Mouse (Mus musculus): ENCODE results near the gene Tma7. TPM values are rescaled to one million over a fixed set of nuclear protein-coding genes. Genes with fewer than 3 reads are reported as not detected.

Tma7 gene
- polyA plus RNA-seq, 1 experiment from 2014 or later = 585 TPM

DNA sequence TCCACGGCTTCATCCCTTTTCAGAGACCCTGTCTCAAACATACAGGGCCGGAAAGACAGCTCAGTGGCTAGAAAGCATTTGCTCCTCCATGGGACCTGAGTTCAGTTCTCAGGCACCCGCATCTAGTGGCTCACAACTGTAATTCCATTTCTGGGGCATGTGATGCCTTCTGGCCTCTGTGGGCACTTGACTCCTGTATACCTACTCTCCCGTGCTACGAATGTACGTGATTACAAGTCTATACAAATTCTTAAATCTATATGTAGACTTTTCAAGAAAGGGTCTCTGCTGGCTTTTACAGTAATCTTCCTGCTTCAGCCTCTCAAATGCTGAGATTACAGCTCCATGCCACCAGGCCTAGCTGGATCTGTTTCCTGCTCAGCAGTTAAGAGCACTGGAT is 38.6 kb upstream of the Tma7 start:
- no peak overlapping the region for H3K9ac ChIP-seq (ENCODE audit: low read length)
- H3K9me3 ChIP-seq (replicated peaks; ENCODE audit: control insufficient read depth, low read length) = no peaks in the 10 kb centered on the region
- H3K27ac ChIP-seq (ENCODE audit: low read length) = no peak overlapping the region
- no peak for ATAC-seq (ENCODE audit: insufficient read depth, low FRiP score)
- no peaks in the 10 kb centered on the region for H3K4me1 ChIP-seq (ENCODE audit: control insufficient read depth, insufficient read depth, low read length)
- no peak overlapping the region for H3K4me3 ChIP-seq (replicated peaks; ENCODE audit: low read length)
- 0 out of 2 replicates have a peak, but pooled peaks cover 4% of the 10 kb centered on the region for H3K36me3 ChIP-seq (ENCODE audit: control insufficient read depth, insufficient read depth, low read length)
- 81% methylated on average over 6 of the region's 6 CpGs for WGBS
- no peak overlapping the region for H3K4me2 ChIP-seq (ENCODE audit: low read depth, low read length)
- no peaks in the 10 kb centered on the region for H3K27me3 ChIP-seq (ENCODE audit: control insufficient read depth, insufficient read depth, low read length)

- Histone ChIP-seq H3K27ac (ENCODE audit: low read length) (peak overlapping the region; percentile 82), H3K27me3 (ENCODE audit: control insufficient read depth, insufficient read depth, low read length) (no peaks in the 10 kb centered on the region), H3K4me3 (replicated peaks; ENCODE audit: low read length) (no peak overlapping the region)
Observed at GRCm38 (mm10) chr9:109119571-109119970, 37.2 kb upstream of the Tma7 start.

GRCm38 (mm10) chr9:109118106-109118505 is 35.7 kb upstream of the Tma7 start:
- Histone ChIP-seq H3K4me3 (replicated peaks; ENCODE audit: low read length) (no peak overlapping the region), H3K36me3 (ENCODE audit: control insufficient read depth, insufficient read depth, low read length) (peaks cover 15% of the 10 kb centered on the region; the same call in 1 of the 2 replicates), H3K4me2 (ENCODE audit: low read depth, low read length) (no peak overlapping the region), H3K9me3 (replicated peaks; ENCODE audit: control insufficient read depth, low read length) (no peaks in the 10 kb centered on the region), H3K27me3 (ENCODE audit: control insufficient read depth, insufficient read depth, low read length) (no peaks in the 10 kb centered on the region), H3K9ac (ENCODE audit: low read length) (no peak overlapping the region), H3K27ac (ENCODE audit: low read length) (no peak overlapping the region), H3K4me1 (ENCODE audit: control insufficient read depth, insufficient read depth, low read length) (no peaks in the 10 kb centered on the region)
- WGBS = 86% methylated on average over 4 of the region's 4 CpGs
- no peak for ATAC-seq (ENCODE audit: insufficient read depth, low FRiP score)

More at GRCm38 (mm10) chr9:109119571-109119970, 37.2 kb upstream of the Tma7 start:
- no peaks in the 10 kb centered on the region for H3K4me1 ChIP-seq (ENCODE audit: control insufficient read depth, insufficient read depth, low read length)
- ATAC-seq (ENCODE audit: insufficient read depth, low FRiP score) = peak; percentile 72; the same call in 1 of the 2 replicates
- H3K9me3 ChIP-seq (replicated peaks; ENCODE audit: control insufficient read depth, low read length) = no peaks in the 10 kb centered on the region
- 76% methylated on average over 9 of the region's 9 CpGs for WGBS
- no peak overlapping the region for H3K9ac ChIP-seq (ENCODE audit: low read length)
- H3K4me2 ChIP-seq (ENCODE audit: low read depth, low read length) = no peak overlapping the region
- H3K36me3 ChIP-seq (ENCODE audit: control insufficient read depth, insufficient read depth, low read length) = peaks cover 11% of the 10 kb centered on the region; the same call in 1 of the 2 replicates

DNA sequence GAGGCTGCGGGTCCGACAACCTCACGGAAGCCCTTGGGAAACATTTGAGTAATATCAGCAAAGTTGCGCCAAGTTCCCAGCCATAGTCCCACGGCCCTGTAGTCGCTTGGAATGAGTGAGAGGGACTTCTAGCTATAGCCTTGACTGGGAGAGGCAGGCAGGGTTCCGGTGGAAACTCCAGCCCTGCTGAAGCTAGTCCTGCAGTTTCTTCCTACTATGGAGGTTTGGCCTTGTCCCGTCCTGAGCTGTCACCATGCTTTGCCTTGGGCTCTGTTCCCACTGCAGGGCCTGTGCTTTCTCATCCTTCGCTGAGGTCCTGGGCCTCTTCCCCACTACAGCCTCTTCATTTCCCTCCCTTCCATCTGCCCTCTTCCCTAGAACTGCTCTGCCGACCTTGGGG is 33.8 kb upstream of the Tma7 start:
- 84% methylated on average over 10 of the region's 10 CpGs for WGBS
- H3K9me3 ChIP-seq (replicated peaks; ENCODE audit: control insufficient read depth, low read length) = no peaks in the 10 kb centered on the region
- H3K27me3 ChIP-seq (ENCODE audit: control insufficient read depth, insufficient read depth, low read length) = no peaks in the 10 kb centered on the region
- no peaks in the 10 kb centered on the region for H3K4me1 ChIP-seq (ENCODE audit: control insufficient read depth, insufficient read depth, low read length)
- peaks cover 18% of the 10 kb centered on the region; the same call in 1 of the 2 replicates for H3K36me3 ChIP-seq (ENCODE audit: control insufficient read depth, insufficient read depth, low read length)
- no peak overlapping the region for H3K9ac ChIP-seq (ENCODE audit: low read length)
- no peak for ATAC-seq (ENCODE audit: insufficient read depth, low FRiP score)
- no peak overlapping the region for H3K4me2 ChIP-seq (ENCODE audit: low read depth, low read length)
- no peak overlapping the region for H3K27ac ChIP-seq (ENCODE audit: low read length)
- no peak overlapping the region for H3K4me3 ChIP-seq (replicated peaks; ENCODE audit: low read length)

DNA sequence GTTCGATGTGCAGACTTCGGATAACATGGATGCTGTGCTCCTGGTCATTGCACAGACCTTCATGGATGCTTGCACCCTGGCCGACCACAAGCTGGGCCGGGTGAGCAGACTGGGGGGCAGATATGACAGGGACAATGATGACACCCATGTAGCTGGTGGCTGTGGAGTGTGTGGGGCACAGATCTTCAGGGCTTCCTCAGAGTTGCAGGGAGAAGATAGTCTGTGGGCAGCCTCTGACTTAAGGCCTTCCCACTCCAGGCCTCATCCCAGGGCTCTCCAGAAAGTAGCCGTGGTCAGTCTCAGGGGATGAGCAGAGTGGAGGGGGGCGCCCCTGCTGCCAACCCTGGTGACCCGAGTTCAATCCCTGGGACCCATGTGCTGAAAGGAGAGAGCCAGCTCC is 32.5 kb upstream of the Tma7 start:
- Histone ChIP-seq H3K4me1 (ENCODE audit: control insufficient read depth, insufficient read depth, low read length) (no peaks in the 10 kb centered on the region), H3K4me2 (ENCODE audit: low read depth, low read length) (no peak overlapping the region), H3K36me3 (ENCODE audit: control insufficient read depth, insufficient read depth, low read length) (peaks cover 19% of the 10 kb centered on the region; the same call in 1 of the 2 replicates), H3K27ac (ENCODE audit: low read length) (no peak overlapping the region), H3K4me3 (replicated peaks; ENCODE audit: low read length) (no peak overlapping the region), H3K27me3 (ENCODE audit: control insufficient read depth, insufficient read depth, low read length) (no peaks in the 10 kb centered on the region), H3K9ac (ENCODE audit: low read length) (no peak overlapping the region), H3K9me3 (replicated peaks; ENCODE audit: control insufficient read depth, low read length) (no peaks in the 10 kb centered on the region)
- 88% methylated on average over 7 of the region's 7 CpGs for WGBS
- no peak for ATAC-seq (ENCODE audit: insufficient read depth, low FRiP score)

DNA sequence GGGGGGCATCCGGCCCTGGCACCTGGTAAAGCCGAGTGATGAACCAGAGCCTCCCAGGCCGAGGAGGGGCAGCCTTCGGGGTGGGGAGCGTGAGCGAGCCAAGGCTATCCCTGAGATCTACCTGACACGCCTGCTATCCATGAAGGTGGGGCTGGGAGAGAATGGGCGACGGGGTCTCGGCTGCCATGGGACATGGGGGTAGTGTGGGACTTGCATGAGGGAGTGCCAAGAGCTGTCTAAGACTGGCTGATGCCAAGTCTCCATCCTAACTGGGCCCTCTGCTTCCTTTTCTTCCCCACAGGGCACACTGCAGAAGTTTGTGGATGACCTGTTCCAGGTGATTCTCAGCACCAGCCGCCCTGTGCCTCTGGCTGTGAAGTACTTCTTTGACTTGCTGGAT is 31.9 kb upstream of the Tma7 start:
- Histone ChIP-seq H3K4me3 (replicated peaks; ENCODE audit: low read length) (no peak overlapping the region), H3K4me1 (ENCODE audit: control insufficient read depth, insufficient read depth, low read length) (no peaks in the 10 kb centered on the region), H3K9ac (ENCODE audit: low read length) (no peak overlapping the region), H3K9me3 (replicated peaks; ENCODE audit: control insufficient read depth, low read length) (no peaks in the 10 kb centered on the region), H3K27me3 (ENCODE audit: control insufficient read depth, insufficient read depth, low read length) (no peaks in the 10 kb centered on the region), H3K4me2 (ENCODE audit: low read depth, low read length) (no peak overlapping the region), H3K27ac (ENCODE audit: low read length) (no peak overlapping the region), H3K36me3 (ENCODE audit: control insufficient read depth, insufficient read depth, low read length) (peaks cover 19% of the 10 kb centered on the region; the same call in 1 of the 2 replicates)
- no peak for ATAC-seq (ENCODE audit: insufficient read depth, low FRiP score)
- WGBS = 90% methylated on average over 11 of the region's 11 CpGs

DNA sequence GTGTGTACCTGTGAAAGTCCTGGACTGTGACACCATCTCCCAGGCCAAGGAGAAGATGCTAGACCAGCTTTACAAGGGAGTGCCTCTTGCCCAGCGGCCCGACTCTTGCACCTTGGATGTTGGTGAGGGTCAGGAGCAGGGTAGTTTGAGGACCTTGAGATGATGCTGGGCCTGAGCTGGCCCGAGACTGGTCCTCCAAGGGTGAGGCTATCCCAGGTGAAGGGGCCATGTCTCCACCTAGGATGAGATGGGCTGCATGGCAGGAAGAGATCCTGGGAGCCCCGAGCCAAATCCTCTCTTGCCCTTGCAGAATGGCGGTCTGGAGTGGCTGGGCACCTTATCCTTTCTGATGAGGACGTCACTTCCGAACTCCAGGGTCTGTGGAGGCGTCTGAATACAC is 30.9 kb upstream of the Tma7 start:
- no peak overlapping the region for H3K9ac ChIP-seq (ENCODE audit: low read length)
- H3K9me3 ChIP-seq (replicated peaks; ENCODE audit: control insufficient read depth, low read length) = no peaks in the 10 kb centered on the region
- no peak overlapping the region for H3K27ac ChIP-seq (ENCODE audit: low read length)
- no peaks in the 10 kb centered on the region for H3K4me1 ChIP-seq (ENCODE audit: control insufficient read depth, insufficient read depth, low read length)
- no peaks in the 10 kb centered on the region for H3K27me3 ChIP-seq (ENCODE audit: control insufficient read depth, insufficient read depth, low read length)
- no peak for ATAC-seq (ENCODE audit: insufficient read depth, low FRiP score)
- no peak overlapping the region for H3K4me2 ChIP-seq (ENCODE audit: low read depth, low read length)
- H3K4me3 ChIP-seq (replicated peaks; ENCODE audit: low read length) = no peak overlapping the region
- peaks cover 21% of the 10 kb centered on the region; the same call in 1 of the 2 replicates for H3K36me3 ChIP-seq (ENCODE audit: control insufficient read depth, insufficient read depth, low read length)
- 90% methylated on average over 8 of the region's 8 CpGs for WGBS

DNA sequence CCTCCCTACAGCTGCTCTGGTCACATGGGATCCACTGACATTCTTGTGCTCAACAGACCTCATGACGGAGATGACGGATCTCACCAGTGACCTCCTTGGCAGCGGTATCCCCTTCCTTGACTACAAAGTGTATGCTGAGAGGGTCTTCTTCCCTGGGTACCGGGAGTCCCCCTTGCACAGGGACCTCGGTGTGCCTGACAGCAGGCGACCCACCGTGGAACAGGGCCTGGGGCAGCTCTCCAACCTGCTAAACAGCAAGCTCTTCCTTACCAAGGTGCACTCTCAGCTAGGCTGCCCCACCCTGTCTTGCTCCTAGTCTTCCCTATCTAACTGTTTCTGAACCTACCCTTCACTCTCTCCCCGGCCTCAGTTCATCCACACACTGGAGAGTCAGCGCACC is 29.2 kb upstream of the Tma7 start:
- no peak overlapping the region for H3K4me2 ChIP-seq (ENCODE audit: low read depth, low read length)
- H3K27me3 ChIP-seq (ENCODE audit: control insufficient read depth, insufficient read depth, low read length) = no peaks in the 10 kb centered on the region
- no peaks in the 10 kb centered on the region for H3K9me3 ChIP-seq (replicated peaks; ENCODE audit: control insufficient read depth, low read length)
- H3K4me3 ChIP-seq (replicated peaks; ENCODE audit: low read length) = no peak overlapping the region
- 87% methylated on average over 9 of the region's 9 CpGs for WGBS
- ATAC-seq (ENCODE audit: insufficient read depth, low FRiP score) = no peak
- no peak overlapping the region for H3K27ac ChIP-seq (ENCODE audit: low read length)
- no peaks in the 10 kb centered on the region for H3K4me1 ChIP-seq (ENCODE audit: control insufficient read depth, insufficient read depth, low read length)
- no peak overlapping the region for H3K9ac ChIP-seq (ENCODE audit: low read length)
- peaks cover 18% of the 10 kb centered on the region; the same call in 1 of the 2 replicates for H3K36me3 ChIP-seq (ENCODE audit: control insufficient read depth, insufficient read depth, low read length)

DNA sequence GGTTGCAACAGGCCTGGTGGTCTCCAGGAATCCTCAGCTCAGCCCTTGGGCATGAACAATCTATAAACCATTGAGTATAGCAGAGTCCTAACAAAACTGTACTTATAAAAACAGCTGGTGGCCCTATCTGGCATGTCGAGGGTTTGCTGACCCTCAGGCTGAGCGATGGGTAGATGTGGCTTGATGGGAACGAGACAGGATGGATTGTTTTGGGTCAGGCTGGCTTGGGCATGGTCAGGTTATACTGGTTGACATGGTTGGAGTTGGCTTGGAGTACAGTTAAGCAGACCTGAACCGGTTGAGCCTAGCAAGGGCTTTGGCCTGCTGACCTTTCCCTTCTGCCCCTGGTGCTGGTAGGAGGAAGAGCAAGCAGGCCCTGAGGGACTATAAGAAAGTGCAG is 28.7 kb upstream of the Tma7 start:
- no peaks in the 10 kb centered on the region for H3K4me1 ChIP-seq (ENCODE audit: control insufficient read depth, insufficient read depth, low read length)
- no peaks in the 10 kb centered on the region for H3K27me3 ChIP-seq (ENCODE audit: control insufficient read depth, insufficient read depth, low read length)
- no peak overlapping the region for H3K9ac ChIP-seq (ENCODE audit: low read length)
- ATAC-seq (ENCODE audit: insufficient read depth, low FRiP score) = no peak
- H3K36me3 ChIP-seq (ENCODE audit: control insufficient read depth, insufficient read depth, low read length) = peaks cover 18% of the 10 kb centered on the region; the same call in 1 of the 2 replicates
- no peak overlapping the region for H3K4me2 ChIP-seq (ENCODE audit: low read depth, low read length)
- no peak overlapping the region for H3K27ac ChIP-seq (ENCODE audit: low read length)
- no peak overlapping the region for H3K4me3 ChIP-seq (replicated peaks; ENCODE audit: low read length)
- H3K9me3 ChIP-seq (replicated peaks; ENCODE audit: control insufficient read depth, low read length) = no peaks in the 10 kb centered on the region
- WGBS = 87% methylated on average over 4 of the region's 4 CpGs
